Mouse (Mus musculus): Measurements from ENCODE around the gene Hpd. TPM values are rescaled to one million over a fixed set of nuclear protein-coding genes. Genes with fewer than 3 reads are reported as not detected.
A peak's percentile ranks its signal among the peaks of the same experiment; 100 is the strongest.

Hpd gene
- polyA plus RNA-seq, 1 experiment from 2014 or later: 0.46 TPM

DNA sequence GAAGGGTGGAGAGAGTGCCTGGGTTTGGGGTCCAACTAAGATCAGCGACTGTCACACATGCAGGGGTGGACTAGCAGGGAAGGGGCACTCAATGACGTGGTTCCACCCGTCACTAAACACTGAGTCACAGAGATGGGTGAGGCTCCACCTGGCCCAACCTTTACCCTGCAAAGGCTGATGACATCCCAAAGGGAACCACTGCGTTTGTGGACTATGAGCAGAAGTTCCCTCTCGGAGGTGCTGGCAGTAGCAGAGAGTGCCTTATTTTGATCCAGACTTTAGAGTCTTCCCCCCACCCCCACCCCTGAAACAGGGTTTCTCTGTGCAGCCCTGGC lies 51.7 kb downstream of the Hpd start:
- Histone ChIP-seq H3K9me3 (replicated peaks; ENCODE audit: control insufficient read depth, low read length) (no peaks in the 10 kb centered on the region), H3K27ac (ENCODE audit: low read length) (no peak overlapping the region), H3K36me3 (ENCODE audit: control insufficient read depth, insufficient read depth) (0 out of 2 replicates have a peak, but pooled peaks cover 3% of the 10 kb centered on the region), H3K27me3 (ENCODE audit: control insufficient read depth, insufficient read depth, low read length) (no peaks in the 10 kb centered on the region), H3K4me3 (ENCODE audit: low read length) (no peak overlapping the region), H3K4me1 (ENCODE audit: control insufficient read depth, insufficient read depth, low read length) (peaks cover 50% of the 10 kb centered on the region), H3K4me2 (ENCODE audit: low read depth, low read length) (no peak overlapping the region), H3K9ac (ENCODE audit: low read length) (no peak overlapping the region)
- WGBS: 77% methylated on average over 5 of the region's 5 CpGs
- no peak for ATAC-seq (replicated peaks; ENCODE audit: extremely low read depth, insufficient read depth, low FRiP score)

- no peak for ATAC-seq (replicated peaks; ENCODE audit: extremely low read depth, insufficient read depth, low FRiP score)
- H3K9me3 ChIP-seq (replicated peaks; ENCODE audit: control insufficient read depth, low read length): no peaks in the 10 kb centered on the region
- H3K4me1 ChIP-seq (ENCODE audit: control insufficient read depth, insufficient read depth, low read length): peaks cover 45% of the 10 kb centered on the region
- H3K9ac ChIP-seq (ENCODE audit: low read length): no peak overlapping the region
- no peaks in the 10 kb centered on the region for H3K27me3 ChIP-seq (ENCODE audit: control insufficient read depth, insufficient read depth, low read length)
- WGBS: 86% methylated on average over 9 of the region's 9 CpGs
- 0 out of 2 replicates have a peak, but pooled peaks cover 3% of the 10 kb centered on the region for H3K36me3 ChIP-seq (ENCODE audit: control insufficient read depth, insufficient read depth)
- no peak overlapping the region for H3K27ac ChIP-seq (ENCODE audit: low read length)
- H3K4me3 ChIP-seq (ENCODE audit: low read length): no peak overlapping the region
- no peak overlapping the region for H3K4me2 ChIP-seq (ENCODE audit: low read depth, low read length)
These were observed 52.3 kb downstream of the Hpd start for GRCm38 (mm10) chr5:123130030-123130813.

GRCm38 (mm10) chr5:123129170-123129757 lies 53.3 kb downstream of the Hpd start:
- no peak overlapping the region for H3K9ac ChIP-seq (ENCODE audit: low read length)
- H3K27ac ChIP-seq (ENCODE audit: low read length): no peak overlapping the region
- 79% methylated on average over 10 of the region's 10 CpGs for WGBS
- no peak overlapping the region for H3K4me3 ChIP-seq (ENCODE audit: low read length)
- ATAC-seq (replicated peaks; ENCODE audit: extremely low read depth, insufficient read depth, low FRiP score): no peak
- no peak overlapping the region for H3K4me2 ChIP-seq (ENCODE audit: low read depth, low read length)
- 0 out of 2 replicates have a peak, but pooled peaks cover 3% of the 10 kb centered on the region for H3K36me3 ChIP-seq (ENCODE audit: control insufficient read depth, insufficient read depth)
- H3K4me1 ChIP-seq (ENCODE audit: control insufficient read depth, insufficient read depth, low read length): peaks cover 36% of the 10 kb centered on the region
- no peaks in the 10 kb centered on the region for H3K27me3 ChIP-seq (ENCODE audit: control insufficient read depth, insufficient read depth, low read length)
- H3K9me3 ChIP-seq (replicated peaks; ENCODE audit: control insufficient read depth, low read length): no peaks in the 10 kb centered on the region

DNA sequence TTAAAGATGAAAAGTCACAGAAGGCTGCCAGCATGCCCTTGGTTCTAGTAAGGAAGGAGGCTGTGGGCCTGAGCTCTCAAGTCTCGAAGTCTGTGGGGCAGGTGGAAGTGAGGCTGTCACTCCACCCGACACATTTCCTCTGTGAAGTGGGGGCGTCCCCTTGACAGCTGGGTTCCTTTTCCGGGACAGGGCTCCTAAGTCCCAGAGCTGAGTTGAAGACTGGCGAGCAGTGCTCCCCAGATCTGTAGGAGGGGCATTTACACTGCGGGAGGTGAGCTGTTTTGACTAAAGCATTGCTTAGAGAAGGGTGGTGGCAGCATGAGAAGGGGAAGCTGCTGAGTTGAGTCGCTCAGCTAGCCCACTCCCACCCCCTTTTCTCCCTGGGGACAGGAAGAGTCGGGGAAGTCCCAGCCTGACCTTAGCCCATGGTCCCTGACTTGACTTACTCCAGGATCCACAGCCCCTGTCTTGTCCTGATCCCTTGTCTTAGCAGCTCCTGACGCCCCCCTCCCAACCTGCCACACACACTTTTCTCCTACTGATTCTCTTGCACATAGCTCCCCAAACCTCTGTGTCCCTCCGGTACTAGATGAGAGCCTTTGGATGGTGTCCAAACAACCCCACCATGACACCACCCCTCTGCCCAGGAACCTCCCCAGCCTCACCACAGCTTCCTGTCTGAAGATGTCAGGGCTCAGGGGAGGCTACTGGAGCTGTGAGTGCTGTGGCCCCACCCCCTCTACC lies 53.9 kb downstream of the Hpd start:
- ATAC-seq (replicated peaks; ENCODE audit: extremely low read depth, insufficient read depth, low FRiP score): no peak
- Histone ChIP-seq H3K4me1 (ENCODE audit: control insufficient read depth, insufficient read depth, low read length) (peaks cover 29% of the 10 kb centered on the region), H3K9ac (ENCODE audit: low read length) (no peak overlapping the region), H3K27ac (ENCODE audit: low read length) (peak overlapping the region; percentile 52), H3K9me3 (replicated peaks; ENCODE audit: control insufficient read depth, low read length) (no peaks in the 10 kb centered on the region), H3K36me3 (ENCODE audit: control insufficient read depth, insufficient read depth) (no peaks in the 10 kb centered on the region), H3K4me2 (ENCODE audit: low read depth, low read length) (no peak overlapping the region), H3K27me3 (ENCODE audit: control insufficient read depth, insufficient read depth, low read length) (no peaks in the 10 kb centered on the region), H3K4me3 (ENCODE audit: low read length) (no peak overlapping the region)
- WGBS: 51% methylated on average over 10 of the region's 10 CpGs

- no peak overlapping the region for H3K9ac ChIP-seq (ENCODE audit: low read length)
- H3K27me3 ChIP-seq (ENCODE audit: control insufficient read depth, insufficient read depth, low read length): no peaks in the 10 kb centered on the region
- ATAC-seq (replicated peaks; ENCODE audit: extremely low read depth, insufficient read depth, low FRiP score): no peak
- no peaks in the 10 kb centered on the region for H3K9me3 ChIP-seq (replicated peaks; ENCODE audit: control insufficient read depth, low read length)
- 70% methylated on average over 6 of the region's 6 CpGs for WGBS
- no peak overlapping the region for H3K27ac ChIP-seq (ENCODE audit: low read length)
- no peak overlapping the region for H3K4me3 ChIP-seq (ENCODE audit: low read length)
- no peak overlapping the region for H3K4me2 ChIP-seq (ENCODE audit: low read depth, low read length)
- peaks cover 15% of the 10 kb centered on the region for H3K4me1 ChIP-seq (ENCODE audit: control insufficient read depth, insufficient read depth, low read length)
- H3K36me3 ChIP-seq (ENCODE audit: control insufficient read depth, insufficient read depth): no peaks in the 10 kb centered on the region
These were observed 55.5 kb downstream of the Hpd start for GRCm38 (mm10) chr5:123127031-123127430.

- Histone ChIP-seq H3K4me1 (ENCODE audit: control insufficient read depth, insufficient read depth, low read length) (peaks cover 10% of the 10 kb centered on the region), H3K36me3 (ENCODE audit: control insufficient read depth, insufficient read depth) (no peaks in the 10 kb centered on the region), H3K27ac (ENCODE audit: low read length) (peak overlapping the region; percentile 41), H3K9me3 (replicated peaks; ENCODE audit: control insufficient read depth, low read length) (no peaks in the 10 kb centered on the region), H3K4me2 (ENCODE audit: low read depth, low read length) (peak overlapping the region; percentile 18; the same call in 1 of the 2 replicates), H3K9ac (ENCODE audit: low read length) (no peak overlapping the region; the same call in 1 of the 2 replicates), H3K27me3 (ENCODE audit: control insufficient read depth, insufficient read depth, low read length) (no peaks in the 10 kb centered on the region), H3K4me3 (ENCODE audit: low read length) (no peak overlapping the region)
- 58% methylated on average over 18 of the region's 18 CpGs for WGBS
- no peak for ATAC-seq (replicated peaks; ENCODE audit: extremely low read depth, insufficient read depth, low FRiP score)
These were observed 56.7 kb downstream of the Hpd start for GRCm38 (mm10) chr5:123125638-123126406.

GRCm38 (mm10) chr5:123125105-123125504 lies 57.4 kb downstream of the Hpd start:
- no peak overlapping the region for H3K27ac ChIP-seq (ENCODE audit: low read length)
- H3K9me3 ChIP-seq (replicated peaks; ENCODE audit: control insufficient read depth, low read length): no peaks in the 10 kb centered on the region
- no peak for ATAC-seq (replicated peaks; ENCODE audit: extremely low read depth, insufficient read depth, low FRiP score)
- H3K36me3 ChIP-seq (ENCODE audit: control insufficient read depth, insufficient read depth): no peaks in the 10 kb centered on the region
- 78% methylated on average over 6 of the region's 6 CpGs for WGBS
- H3K4me1 ChIP-seq (ENCODE audit: control insufficient read depth, insufficient read depth, low read length): peaks cover 10% of the 10 kb centered on the region
- no peak overlapping the region for H3K9ac ChIP-seq (ENCODE audit: low read length)
- H3K4me2 ChIP-seq (ENCODE audit: low read depth, low read length): no peak overlapping the region
- H3K27me3 ChIP-seq (ENCODE audit: control insufficient read depth, insufficient read depth, low read length): no peaks in the 10 kb centered on the region
- no peak overlapping the region for H3K4me3 ChIP-seq (ENCODE audit: low read length)

DNA sequence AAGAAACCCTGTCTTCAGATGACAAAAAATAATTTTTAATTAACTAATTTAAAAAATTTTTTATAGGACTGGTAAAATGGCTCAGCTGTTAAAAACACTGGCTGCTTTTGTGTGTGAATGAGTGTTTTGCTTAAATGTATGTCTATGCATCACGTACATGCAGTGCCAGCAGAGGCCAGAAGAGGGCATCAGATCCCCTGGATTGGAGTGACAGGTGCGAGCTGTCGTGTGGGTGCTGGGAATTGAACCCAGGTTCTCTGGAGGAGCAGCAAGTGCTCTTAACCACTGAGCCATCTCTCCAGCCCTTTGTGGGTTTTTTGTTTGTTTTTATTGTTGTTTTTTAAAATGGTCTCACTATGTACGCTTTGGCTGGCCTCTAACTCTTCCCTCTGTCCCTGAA lies 60.3 kb downstream of the Hpd start:
- H3K4me1 ChIP-seq (ENCODE audit: control insufficient read depth, insufficient read depth, low read length): peaks cover 6% of the 10 kb centered on the region
- no peak overlapping the region for H3K4me2 ChIP-seq (ENCODE audit: low read depth, low read length)
- no peak for ATAC-seq (replicated peaks; ENCODE audit: extremely low read depth, insufficient read depth, low FRiP score)
- H3K27ac ChIP-seq (ENCODE audit: low read length): no peak overlapping the region
- H3K36me3 ChIP-seq (ENCODE audit: control insufficient read depth, insufficient read depth): no peaks in the 10 kb centered on the region
- H3K9ac ChIP-seq (ENCODE audit: low read length): no peak overlapping the region
- no peak overlapping the region for H3K4me3 ChIP-seq (ENCODE audit: low read length)
- no peaks in the 10 kb centered on the region for H3K9me3 ChIP-seq (replicated peaks; ENCODE audit: control insufficient read depth, low read length)
- 91% methylated on average over 4 of the region's 4 CpGs for WGBS
- no peaks in the 10 kb centered on the region for H3K27me3 ChIP-seq (ENCODE audit: control insufficient read depth, insufficient read depth, low read length)

Data from heart, embryonic 16.5 days (tissue).